13 mouse cellular contexts compared by ENCODE assay signal in genomic region chr13:45358676-45359323, GRCm38 (mm10).
"Had no signal": no experiment of that assay in that cellular context is flagged by ENCODE, and none has a peak within 500 bp of the region (broad histone marks: within the 10 kb centered on the region; RNA-seq: fewer than 3 reads in every experiment).

No protein-coding gene starts in this region.

- H3K27ac ChIP-seq: limb, embryonic 12.5 days; liver, embryonic 14.5 days; midbrain, embryonic 10.5 days; midbrain, embryonic 15.5 days; neural tube, embryonic 13.5 days had no signal

- H3K4me1 ChIP-seq: midbrain, embryonic 10.5 days; midbrain, embryonic 15.5 days; neural tube, embryonic 13.5 days had no signal

- H3K9ac ChIP-seq: limb, embryonic 12.5 days; liver, embryonic 14.5 days; midbrain, embryonic 15.5 days; neural tube, embryonic 13.5 days had no signal

- DNase-seq: kidney, adult 8-10 months; kidney, postnatal 25 days; liver; lung, adult 2 months; retina, postnatal 1 day; right cerebral cortex, postnatal 4 days; spleen, adult 18-20 months; thymus, postnatal 4 days had no signal

- H3K9me3 ChIP-seq: limb, embryonic 12.5 days; midbrain, embryonic 15.5 days had no signal

- H3K36me3 ChIP-seq: limb, embryonic 12.5 days; midbrain, embryonic 10.5 days; midbrain, embryonic 15.5 days; neural tube, embryonic 13.5 days had no signal

- H3K4me3 ChIP-seq: limb, embryonic 12.5 days; midbrain, embryonic 10.5 days; midbrain, embryonic 15.5 days; neural tube, embryonic 13.5 days had no signal

- H3K4me2 ChIP-seq: limb, embryonic 12.5 days; midbrain, embryonic 15.5 days; neural tube, embryonic 13.5 days had no signal

- H3K27me3 ChIP-seq: limb, embryonic 12.5 days; midbrain, embryonic 15.5 days; neural tube, embryonic 13.5 days had no signal

- ATAC-seq: midbrain, embryonic 15.5 days had no signal
